Mouse (Mus musculus) myocyte (in vitro differentiated cells): ENCODE results near the gene Kdr. TPM values are rescaled to one million over a fixed set of nuclear protein-coding genes. Genes with fewer than 3 reads are reported as not detected.

Source experiments
- H3K27me3 ChIP-seq: one replicate; pipeline ENCODE4 v1.6.1; 2011; ENCODE audit not compliant: control insufficient read depth, insufficient read depth, insufficient read length
- H3K36me3 ChIP-seq: one replicate; pipeline ENCODE4 v1.6.1; 2011; ENCODE audit not compliant: control insufficient read depth, insufficient read depth
- H3K4me2 ChIP-seq: one replicate; pipeline ENCODE4 v1.6.1; 2011; ENCODE audit warnings: low read depth, control low read depth
- H3K4me3 ChIP-seq: one replicate; pipeline ENCODE4 v1.5.1; 2011; ENCODE audit warnings: mild to moderate bottlenecking, control low read depth, moderate library complexity
- H3K79me2 ChIP-seq: one replicate; pipeline ENCODE4 v1.6.1; 2011; ENCODE audit not compliant: control insufficient read depth, insufficient read depth
- H3ac ChIP-seq: one replicate; pipeline ENCODE4 v1.6.1; 2011; ENCODE audit not compliant: control insufficient read depth, insufficient read length
- CEBPB ChIP-seq: IDR thresholded peaks from 2 replicates; pipeline ENCODE4 v1.6.1; 2011; ENCODE audit warnings: mild to moderate bottlenecking, moderate library complexity; ENCODE audit not compliant: poor library complexity, insufficient read depth, severe bottlenecking
- E2F4 ChIP-seq: IDR thresholded peaks from one replicate; pipeline ENCODE4 v1.6.1; 2011; ENCODE audit warnings: mild to moderate bottlenecking, control low read depth, moderate library complexity; ENCODE audit not compliant: insufficient read depth
- MAX ChIP-seq: IDR thresholded peaks from one replicate; pipeline ENCODE4 v1.6.1; 2011; ENCODE audit warnings: low read depth, mild to moderate bottlenecking, control low read depth
- MYOD1 ChIP-seq, 3 experiments: IDR thresholded peaks; one replicate each; pipeline ENCODE4 v1.6.1; 2011; ENCODE audit warnings: control low read depth in 2 of 3, low read depth in 2 of 3, mild to moderate bottlenecking in 2 of 3, moderate library complexity in 1 of 3; ENCODE audit not compliant: insufficient read length in 2 of 3, control insufficient read depth in 1 of 3
- MYOG ChIP-seq, 3 experiments: IDR thresholded peaks; one replicate each; pipeline ENCODE4 v1.6.1; 2011; ENCODE audit warnings: control low read depth in 2 of 3, low read depth in 2 of 3, mild to moderate bottlenecking in 2 of 3; ENCODE audit not compliant: insufficient read length in 2 of 3, control insufficient read depth in 1 of 3, insufficient read depth in 1 of 3
- POLR2A ChIP-seq: IDR thresholded peaks from one replicate; pipeline ENCODE4 v1.6.1; 2011; ENCODE audit warnings: low read depth, mild to moderate bottlenecking, control low read depth, moderate library complexity; ENCODE audit not compliant: insufficient read length
- POLR2AphosphoS2 ChIP-seq: IDR thresholded peaks from one replicate; pipeline ENCODE4 v1.6.1; 2011; ENCODE audit warnings: low read depth, control low read depth; ENCODE audit not compliant: insufficient read length
- REST ChIP-seq: IDR thresholded peaks from one replicate; pipeline ENCODE4 v1.6.1; 2011; ENCODE audit warnings: mild to moderate bottlenecking, control low read depth, moderate library complexity; ENCODE audit not compliant: insufficient read depth, insufficient read length
- SRF ChIP-seq: IDR thresholded peaks from one replicate; pipeline ENCODE4 v1.6.1; 2011; ENCODE audit warnings: low read depth; ENCODE audit not compliant: control insufficient read depth, insufficient read length
- TCF12 ChIP-seq: IDR thresholded peaks from one replicate; pipeline ENCODE4 v1.6.1; 2011; ENCODE audit warnings: mild to moderate bottlenecking, control low read depth; ENCODE audit not compliant: poor library complexity, insufficient read depth, severe bottlenecking
- TCF3 ChIP-seq: IDR thresholded peaks from one replicate; pipeline ENCODE4 v1.6.1; 2011; ENCODE audit warnings: low read depth, control low read depth; ENCODE audit not compliant: insufficient read length
- USF1 ChIP-seq: IDR thresholded peaks from one replicate; pipeline ENCODE4 v1.6.1; 2011; ENCODE audit warnings: low read depth, mild to moderate bottlenecking, control low read depth, moderate library complexity
- polyA plus RNA-seq: library from polyadenylated mRNA; unstranded; fragments of >200 nt; fragmentation: generic; extraction: Trizol; gene quantifications from one replicate; pipeline ENCODE4 v1.2.1, GENCODE M21; 2012; ENCODE audit warnings: missing spikeins

Gene Kdr
- polyA plus RNA-seq, 1 experiment = not detected

- Histone ChIP-seq H3K36me3 (no peaks in the 10 kb centered on the region), H3K4me3 (no peak overlapping the region), H3ac (no peak overlapping the region), H3K79me2 (no peaks in the 10 kb centered on the region), H3K4me2 (no peak overlapping the region), H3K27me3 (peaks cover 4% of the 10 kb centered on the region)
- TF ChIP-seq TCF3 (no peak), E2F4 (no peak), SRF (no peak), TCF12 (no peak), REST (no peak), POLR2AphosphoS2 (no peak), USF1 (no peak)
Measured at GRCm38 (mm10) chr5:75954778-75955330, 23.4 kb downstream of the Kdr start.

DNA sequence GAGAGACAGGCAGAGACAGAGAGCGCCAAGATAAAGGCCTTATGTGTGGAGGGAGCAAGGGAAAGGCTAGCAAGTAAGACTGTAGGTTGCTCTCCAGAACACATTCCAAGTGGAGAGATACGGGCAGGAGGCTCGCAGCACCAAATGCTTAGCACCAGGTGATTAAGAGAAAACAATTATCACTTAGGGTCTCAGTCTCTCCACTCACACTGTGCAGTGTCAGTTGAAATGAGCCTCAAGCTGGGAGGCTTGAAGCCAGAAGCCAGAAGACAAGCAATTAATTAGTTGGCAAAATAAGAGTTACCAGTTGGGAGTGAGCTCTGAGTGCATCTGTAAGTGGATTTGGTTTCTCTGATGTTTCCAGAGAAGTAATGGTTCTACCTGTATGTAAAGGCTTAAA is 24.0 kb downstream of the Kdr start:
- no peak for TF ChIP-seq E2F4
- no peak for TF ChIP-seq MYOG (IDR thresholded peaks at IDR 0.05; ENCODE audit: control insufficient read depth in 1 of 3, insufficient read depth in 1 of 3, insufficient read length in 2 of 3, low read depth in 2 of 3)
- no peak for TF ChIP-seq REST
- TF ChIP-seq POLR2A = no peak
- TF ChIP-seq USF1 = no peak
- TF ChIP-seq POLR2AphosphoS2 = no peak
- no peak for TF ChIP-seq SRF
- TF ChIP-seq TCF12 = no peak
- no peak for TF ChIP-seq TCF3
- no peak for TF ChIP-seq MYOD1 (IDR thresholded peaks at IDR 0.05; ENCODE audit: control insufficient read depth in 1 of 3, insufficient read length in 2 of 3, low read depth in 2 of 3)
- TF ChIP-seq CEBPB = no peak
- TF ChIP-seq MAX = no peak
- no peak overlapping the region for H3K4me2 ChIP-seq
- H3K4me3 ChIP-seq = no peak overlapping the region
- no peak overlapping the region for H3ac ChIP-seq
- no peaks in the 10 kb centered on the region for H3K79me2 ChIP-seq
- no peaks in the 10 kb centered on the region for H3K36me3 ChIP-seq
- peaks cover 6% of the 10 kb centered on the region for H3K27me3 ChIP-seq

- Histone ChIP-seq H3K79me2 (no peaks in the 10 kb centered on the region), H3K36me3 (no peaks in the 10 kb centered on the region), H3K4me2 (no peak overlapping the region), H3ac (no peak overlapping the region), H3K4me3 (no peak overlapping the region), H3K27me3 (peaks cover 17% of the 10 kb centered on the region)
- TF ChIP-seq SRF (no peak), USF1 (no peak), POLR2A (no peak), MAX (no peak), MYOD1 (IDR thresholded peaks at IDR 0.05; ENCODE audit: control insufficient read depth in 1 of 3, insufficient read length in 2 of 3, low read depth in 2 of 3) (no peak), TCF3 (no peak), MYOG (IDR thresholded peaks at IDR 0.05; ENCODE audit: control insufficient read depth in 1 of 3, insufficient read depth in 1 of 3, insufficient read length in 2 of 3, low read depth in 2 of 3) (no peak), CEBPB (no peak), TCF12 (no peak), POLR2AphosphoS2 (no peak), REST (no peak), E2F4 (no peak)
Measured at GRCm38 (mm10) chr5:75952131-75952795, 26.0 kb downstream of the Kdr start.

GRCm38 (mm10) chr5:75950866-75951265 is 27.4 kb downstream of the Kdr start:
- H3K4me2 ChIP-seq = no peak overlapping the region
- H3K36me3 ChIP-seq = no peaks in the 10 kb centered on the region
- TF ChIP-seq REST = no peak
- TF ChIP-seq POLR2A = no peak
- no peak for TF ChIP-seq MYOG (IDR thresholded peaks at IDR 0.05; ENCODE audit: control insufficient read depth in 1 of 3, insufficient read depth in 1 of 3, insufficient read length in 2 of 3, low read depth in 2 of 3)
- no peak for TF ChIP-seq POLR2AphosphoS2
- TF ChIP-seq SRF = no peak
- no peak for TF ChIP-seq CEBPB
- no peak for TF ChIP-seq E2F4
- no peak for TF ChIP-seq TCF3
- TF ChIP-seq MYOD1 (IDR thresholded peaks at IDR 0.05; ENCODE audit: control insufficient read depth in 1 of 3, insufficient read length in 2 of 3, low read depth in 2 of 3) = no peak
- no peak for TF ChIP-seq MAX
- TF ChIP-seq USF1 = no peak
- no peak for TF ChIP-seq TCF12

DNA sequence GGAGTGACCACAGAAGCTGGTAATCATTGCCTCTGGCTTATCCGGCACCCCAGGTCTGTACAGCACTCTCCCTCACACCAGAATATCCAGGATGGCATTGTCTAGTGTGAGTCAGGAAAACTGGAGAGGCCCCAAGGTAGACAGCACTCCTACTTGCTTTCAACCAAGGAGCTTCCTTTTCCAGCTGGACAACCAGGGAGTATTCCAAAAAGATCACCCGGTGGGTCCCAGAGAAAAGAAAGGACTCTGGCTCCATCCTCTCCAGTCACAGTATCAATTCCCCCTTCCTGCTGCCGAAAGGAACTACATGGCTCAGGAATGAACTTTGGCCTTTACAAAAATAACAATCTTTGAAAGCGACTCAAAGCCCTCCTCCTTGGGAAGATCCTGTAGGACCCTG is 32.9 kb downstream of the Kdr start:
- TF ChIP-seq SRF (no peak), POLR2AphosphoS2 (no peak), MYOG (IDR thresholded peaks at IDR 0.05; ENCODE audit: control insufficient read depth in 1 of 3, insufficient read depth in 1 of 3, insufficient read length in 2 of 3, low read depth in 2 of 3) (no peak), TCF3 (no peak), E2F4 (no peak), POLR2A (no peak), CEBPB (no peak), REST (no peak), USF1 (no peak), MYOD1 (IDR thresholded peaks at IDR 0.05; ENCODE audit: control insufficient read depth in 1 of 3, insufficient read length in 2 of 3, low read depth in 2 of 3) (no peak), TCF12 (no peak), MAX (no peak)
- Histone ChIP-seq H3K27me3 (peaks cover 17% of the 10 kb centered on the region), H3K36me3 (no peaks in the 10 kb centered on the region), H3K4me2 (no peak overlapping the region), H3K79me2 (no peaks in the 10 kb centered on the region), H3ac (no peak overlapping the region), H3K4me3 (no peak overlapping the region)

More at GRCm38 (mm10) chr5:75950866-75951265, 27.4 kb downstream of the Kdr start:
- Histone ChIP-seq H3K27me3 (peaks cover 17% of the 10 kb centered on the region), H3K79me2 (no peaks in the 10 kb centered on the region), H3K4me3 (no peak overlapping the region), H3ac (no peak overlapping the region)
